Mouse (Mus musculus) common myeloid progenitor, adult 5-6 weeks (primary cell): ENCODE measurements around the gene Zfp385a. TPM values are rescaled to one million over a fixed set of nuclear protein-coding genes. Genes with fewer than 3 reads are reported as not detected.

Experiments
- ATAC-seq: replicated peaks from 2 replicates; pipeline ENCODE4 v1.8.0; 2016; ENCODE audit warnings: low read depth, mild to moderate bottlenecking, moderate TSS enrichment, inconsistent platforms; ENCODE audit not compliant: poor library complexity, severe bottlenecking
- total RNA-seq: library from RNA; stranded (forward); fragments of 200-1000, 187-1606 nt; gene quantifications from 2 replicates; pipeline ENCODE4 v1.2.3, GENCODE M21; 2017

The Zfp385a gene
- total RNA-seq, 1 experiment from 2014 or later = 3.9 TPM

- peak; percentile 15; the same call in 1 of the 2 replicates for ATAC-seq
Measured at GRCm38 (mm10) chr15:103268903-103269302, 71.0 kb downstream of the Zfp385a start.

DNA sequence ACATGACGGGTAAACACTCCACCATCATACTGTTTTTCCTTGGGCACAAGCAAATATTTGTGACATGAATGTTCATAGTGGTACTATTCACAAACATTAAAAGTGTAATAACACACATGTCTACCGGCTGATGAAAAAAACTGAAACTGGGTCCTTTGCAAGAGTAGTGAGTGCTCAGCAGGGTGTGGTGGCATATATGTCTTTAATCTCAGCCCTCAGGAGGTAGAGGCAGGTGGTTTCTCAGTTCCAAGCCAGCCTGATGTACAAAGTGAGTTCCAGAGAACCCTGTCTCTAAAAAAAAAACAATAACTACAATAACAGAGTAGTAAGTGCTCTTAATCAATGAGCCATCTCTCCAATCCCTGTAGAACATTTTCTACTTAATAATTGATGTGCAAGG lies 75.1 kb downstream of the Zfp385a start:
- ATAC-seq = no peak

Other genes starting within 250 kb of the Zfp385a start
- gene Smug1, start 173.0 kb downstream of the Zfp385a start, total RNA-seq = 4.2 and 4.9 TPM in 2 replicates
- 248 and 261 TPM in 2 replicates for gene Cbx5, start 100.3 kb downstream of the Zfp385a start, total RNA-seq
- 1,831 and 1,833 TPM in 2 replicates for gene Hnrnpa1, start 99.7 kb downstream of the Zfp385a start, total RNA-seq
- 121 and 135 TPM in 2 replicates for gene Nfe2, start 81.7 kb downstream of the Zfp385a start, total RNA-seq
- gene Copz1, start 67.4 kb downstream of the Zfp385a start, total RNA-seq = 53.8 and 55.5 TPM in 2 replicates
- gene Gpr84, start 29.5 kb downstream of the Zfp385a start, total RNA-seq = not detected in 2 replicates
- gene Itga5, start 26.7 kb upstream of the Zfp385a start, total RNA-seq = 13.4 and 17.7 TPM in 2 replicates
- not detected in 2 replicates for gene Gtsf1, start 90.4 kb upstream of the Zfp385a start, total RNA-seq
- not detected in 2 replicates for gene Gtsf2, start 108.4 kb upstream of the Zfp385a start, total RNA-seq
- gene Nckap1l, start 113.7 kb upstream of the Zfp385a start, total RNA-seq = 86.4 and 101 TPM in 2 replicates
- gene Pde1b, start 162.9 kb upstream of the Zfp385a start, total RNA-seq = 0.19 and 2.2 TPM in 2 replicates
- gene Ppp1r1a, start 197.9 kb upstream of the Zfp385a start, total RNA-seq = not detected in 2 replicates
- not detected in 2 replicates for gene Glycam1, start 225.0 kb upstream of the Zfp385a start, total RNA-seq